Mouse (Mus musculus) bone marrow macrophage, adult 2 months (primary cell): ENCODE measurements around the gene Col9a3.

ENCODE experiments used
- CTCF ChIP-seq: IDR thresholded peaks from 2 replicates; pipeline ENCODE4 v1.5.1; 2012; ENCODE audit warnings: low read depth, mild to moderate bottlenecking, low read length, moderate library complexity
- POLR2A ChIP-seq: IDR thresholded peaks from 2 replicates; pipeline ENCODE4 v1.6.1; 2012; ENCODE audit warnings: mild to moderate bottlenecking, low read depth, low read length, borderline replicate concordance

DNA sequence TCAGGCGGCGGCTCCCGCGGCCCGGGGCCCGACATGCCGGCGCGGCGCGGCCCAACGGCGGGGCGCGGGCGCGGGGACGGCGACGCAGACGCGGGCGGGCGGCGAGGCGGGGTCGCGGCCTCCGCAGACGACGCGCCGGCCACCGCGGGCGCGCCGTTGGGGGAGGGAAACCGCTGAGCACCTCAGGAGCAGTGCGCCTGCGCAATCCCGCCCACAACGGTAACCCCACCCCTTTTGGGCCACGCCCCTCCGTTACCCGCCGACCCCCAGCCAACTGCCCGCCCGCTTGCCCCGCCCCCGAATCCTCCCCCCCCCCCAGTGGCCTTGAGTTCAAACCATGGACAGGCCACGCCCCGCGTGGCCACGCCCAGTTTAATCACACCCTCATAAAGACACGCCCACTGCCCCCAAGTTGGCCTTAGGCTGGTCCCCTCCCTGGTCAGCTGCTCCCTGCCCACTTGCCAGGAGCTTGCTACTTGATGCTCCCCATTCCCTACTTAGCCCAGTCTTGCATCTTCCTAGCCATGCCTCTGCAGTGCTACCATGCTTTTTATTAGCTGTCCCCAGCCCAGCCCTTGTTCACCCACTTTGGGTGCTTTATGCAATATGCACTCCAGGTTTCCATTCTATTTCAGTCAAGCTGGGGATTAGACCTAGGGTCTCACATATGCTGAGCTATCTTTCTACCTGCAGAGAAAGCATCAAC is 45.1 kb downstream of the Col9a3 start, which contains the start of gene Tcfl5:
- TF ChIP-seq POLR2A (no peak), CTCF (no peak)
